ENCODE assay signal across 11 mouse cellular contexts in genomic region chr7:131644051-131644450, GRCm38 (mm10).
DNase-seq lines count a peak whose midpoint lies in the region; ATAC-seq and TF ChIP-seq lines count a peak whose summit lies in the region.
"Had no signal": no experiment of that assay in that cellular context is flagged by ENCODE, and none has a peak within 500 bp of the region (broad histone marks: within the 10 kb centered on the region; RNA-seq: fewer than 3 reads in every experiment).

No protein-coding gene starts in this region.

- no peak for TF ChIP-seq CTCF in lung, postnatal 0 days (IDR thresholded peaks at IDR 0.05)
- no peak for TF ChIP-seq CTCF in lung, adult 2 months (IDR thresholded peaks at IDR 0.05; ENCODE audit: insufficient read depth, low read length)
- TF ChIP-seq CTCF in forebrain, postnatal 0 days (IDR thresholded peaks at IDR 0.05; ENCODE audit: low read depth) = no peak
- no peak for TF ChIP-seq CTCF in stomach, postnatal 0 days (IDR thresholded peaks at IDR 0.05; ENCODE audit: low read depth)

- H3K27ac ChIP-seq in lung, postnatal 0 days (ENCODE audit: low read length) = no peak overlapping the region
- H3K27ac ChIP-seq in forebrain, postnatal 0 days (ENCODE audit: low read depth, low read length) = no peak overlapping the region
- no peak overlapping the region for H3K27ac ChIP-seq in midbrain, embryonic 10.5 days (replicated peaks)
- H3K27ac ChIP-seq in stomach, postnatal 0 days (replicated peaks) = no peak overlapping the region

- no peaks in the 10 kb centered on the region for H3K36me3 ChIP-seq in lung, postnatal 0 days (ENCODE audit: insufficient read depth, low read length)
- H3K36me3 ChIP-seq in forebrain, postnatal 0 days (ENCODE audit: insufficient read depth) = no peaks in the 10 kb centered on the region
- H3K36me3 ChIP-seq in midbrain, embryonic 10.5 days = no peaks in the 10 kb centered on the region
- no peaks in the 10 kb centered on the region for H3K36me3 ChIP-seq in stomach, postnatal 0 days (ENCODE audit: control insufficient read depth, insufficient read depth, low read length)
- H3K36me3 ChIP-seq: G1E had no signal

- no peaks in the 10 kb centered on the region for H3K9me3 ChIP-seq in lung, postnatal 0 days (ENCODE audit: low read length)
- H3K9me3 ChIP-seq in forebrain, postnatal 0 days (ENCODE audit: low read length) = no peaks in the 10 kb centered on the region
- no peaks in the 10 kb centered on the region for H3K9me3 ChIP-seq in midbrain, embryonic 10.5 days (replicated peaks)
- H3K9me3 ChIP-seq in stomach, postnatal 0 days (ENCODE audit: control insufficient read depth, low read length) = no peaks in the 10 kb centered on the region

- ATAC-seq in lung, postnatal 0 days = no peak
- ATAC-seq in forebrain, postnatal 0 days = no peak
- ATAC-seq in stomach, postnatal 0 days (ENCODE audit: low FRiP score, low TSS enrichment) = no peak
- ATAC-seq in erythroblast, adult 5-6 weeks (replicated peaks; ENCODE audit: low FRiP score, poor library complexity, severe bottlenecking) = no peak

- H3K4me1 ChIP-seq in lung, postnatal 0 days (ENCODE audit: insufficient read depth, low read depth, low read length) = no peaks in the 10 kb centered on the region
- no peaks in the 10 kb centered on the region for H3K4me1 ChIP-seq in lung, adult 2 months (ENCODE audit: control insufficient read depth, insufficient read depth, low read length)
- no peaks in the 10 kb centered on the region for H3K4me1 ChIP-seq in forebrain, postnatal 0 days (ENCODE audit: insufficient read depth)
- peaks cover 29% of the 10 kb centered on the region for H3K4me1 ChIP-seq in midbrain, embryonic 10.5 days
- H3K4me1 ChIP-seq in stomach, postnatal 0 days (replicated peaks; ENCODE audit: control insufficient read depth, insufficient read depth) = no peaks in the 10 kb centered on the region

- TF ChIP-seq EP300 in lung, postnatal 0 days (IDR thresholded peaks at IDR 0.05) = no peak
- TF ChIP-seq EP300 in stomach, postnatal 0 days (optimal IDR thresholded peaks at IDR 0.05) = no peak

- H3K4me2 ChIP-seq in lung, postnatal 0 days (replicated peaks; ENCODE audit: low read depth, low read length) = peak overlapping the region; percentile 25
- peak overlapping the region; percentile 13; the same call in 1 of the 2 replicates for H3K4me2 ChIP-seq in forebrain, postnatal 0 days (ENCODE audit: low read depth)
- peak overlapping the region; percentile 29 for H3K4me2 ChIP-seq in stomach, postnatal 0 days (replicated peaks; ENCODE audit: low read depth)
- H3K4me2 ChIP-seq: liver, embryonic 11.5 days had no signal

- H3K27me3 ChIP-seq in lung, postnatal 0 days (replicated peaks; ENCODE audit: insufficient read depth, low read length) = no peaks in the 10 kb centered on the region; the same call in 1 of the 2 replicates
- peaks cover 72% of the 10 kb centered on the region for H3K27me3 ChIP-seq in forebrain, postnatal 0 days (ENCODE audit: insufficient read depth, low read length)
- peaks cover 96% of the 10 kb centered on the region for H3K27me3 ChIP-seq in midbrain, embryonic 10.5 days (ENCODE audit: low read depth, poor library complexity, severe bottlenecking)
- no peaks in the 10 kb centered on the region; the same call in 1 of the 2 replicates for H3K27me3 ChIP-seq in stomach, postnatal 0 days (ENCODE audit: control insufficient read depth, insufficient read depth, low read length)

- no peak overlapping the region for H3K9ac ChIP-seq in lung, postnatal 0 days (replicated peaks; ENCODE audit: low read depth)
- H3K9ac ChIP-seq in forebrain, postnatal 0 days = 0 out of 2 replicates have a peak overlapping the region, but pooled peaks have one; percentile 14
- H3K9ac ChIP-seq in stomach, postnatal 0 days (ENCODE audit: low read length) = no peak overlapping the region

- no peak for TF ChIP-seq POLR2A in lung, adult 2 months (IDR thresholded peaks at IDR 0.05; ENCODE audit: borderline replicate concordance, extremely low read depth, low read depth, low read length)

- 1% methylated on average over 16 of the region's 16 CpGs for WGBS in lung, postnatal 0 days
- 4% methylated on average over 16 of the region's 16 CpGs for WGBS in lung, adult 2 months
- 2% methylated on average over 16 of the region's 16 CpGs for WGBS in forebrain, postnatal 0 days
- 1% methylated on average over 16 of the region's 16 CpGs for WGBS in midbrain, embryonic 10.5 days
- 4% methylated on average over 16 of the region's 16 CpGs for WGBS in stomach, postnatal 0 days

- no peak overlapping the region for H3K4me3 ChIP-seq in lung, postnatal 0 days (ENCODE audit: low read depth, low read length)
- H3K4me3 ChIP-seq in lung, adult 2 months (replicated peaks; ENCODE audit: extremely low read depth, low read depth, low read length) = no peak overlapping the region
- no peak overlapping the region for H3K4me3 ChIP-seq in forebrain, postnatal 0 days (ENCODE audit: low read depth, low read length)
- peak overlapping the region; percentile 30 for H3K4me3 ChIP-seq in midbrain, embryonic 10.5 days
- no peak overlapping the region for H3K4me3 ChIP-seq in stomach, postnatal 0 days (ENCODE audit: low read depth, low read length)

- no peak for DNase-seq in lung, postnatal 0 days (ENCODE audit: low spot score)
- DNase-seq in lung, adult 2 months = no peak
- DNase-seq in forebrain, postnatal 0 days = peak; percentile 58
- no peak for DNase-seq in midbrain, embryonic 10.5 days (ENCODE audit: low spot score)
- DNase-seq in stomach, postnatal 0 days (ENCODE audit: low spot score) = peak; percentile 16
- no peak for DNase-seq in layer of hippocampus, postnatal 10 days (ENCODE audit: low spot score in 2 of 2)
- DNase-seq: cerebellum, postnatal 36 days; kidney, postnatal 10 days had no signal

Comparison
In these comparisons a context has a peak if more than half of its experiments do, and no peak if none do; other contexts are left out.
1. DNase-seq: peak in forebrain, postnatal 0 days (single experiment) and stomach, postnatal 0 days (single experiment); none in lung, postnatal 0 days (single experiment), lung, adult 2 months (single experiment), midbrain, embryonic 10.5 days (single experiment) and layer of hippocampus, postnatal 10 days (0 of 2).
2. Peak in every context shown above with its lines, with median percentiles within 50 percentile points of each other: H3K4me2 ChIP-seq.